Mouse (Mus musculus): ENCODE data around the gene Smc3. TPM values are rescaled to one million over a fixed set of nuclear protein-coding genes. Genes with fewer than 3 reads are reported as not detected.
A peak's percentile ranks its signal among the peaks of the same experiment; 100 is the strongest.
"Not testable (repeated sequence)": the region's sequence is repeated elsewhere in the genome, so short reads cannot be mapped to it uniquely, and the experiment has no call there.

The Smc3 gene
- total RNA-seq, 1 experiment: 76.0 TPM

DNA sequence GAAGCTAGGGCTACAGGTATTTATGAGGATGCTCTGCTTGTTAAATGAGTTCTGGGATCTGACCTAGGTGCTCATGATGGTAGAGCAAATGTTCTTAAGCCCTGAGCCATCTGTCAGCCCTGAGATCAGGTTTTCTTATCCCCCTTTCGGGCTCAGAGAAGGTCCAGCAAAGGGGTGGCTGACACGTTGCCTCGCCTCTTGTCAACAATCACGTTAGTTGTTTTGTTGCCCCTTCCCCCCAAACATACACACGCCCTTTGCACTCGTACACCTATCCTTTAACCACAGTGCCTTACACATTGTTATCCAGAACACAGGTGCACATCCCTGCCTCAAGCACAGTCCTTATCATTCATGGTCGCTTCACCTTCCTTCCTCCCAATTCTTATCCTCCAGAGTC is 50.7 kb downstream of the Smc3 start:
- no peak for DNase-seq (ENCODE audit: low read depth, low spot score)

GRCm38 (mm10) chr19:53652267-53652666 is 52.1 kb downstream of the Smc3 start:
- Histone ChIP-seq H3K4me1 (ENCODE audit: control insufficient read depth in 2 of 2, insufficient read depth in 2 of 2, low read length in 2 of 2, poor library complexity in 1 of 2) (peaks cover 0 to 10% of the 10 kb centered on the region in 2 experiments; a peak in 1 of 4 replicates), H3K4me3 (ENCODE audit: insufficient read depth in 1 of 2, low read depth in 1 of 2, low read length in 2 of 2, poor library complexity in 1 of 2, severe bottlenecking in 1 of 2) (no peak overlapping the region), H3K9me3 (ENCODE audit: control insufficient read depth, insufficient read depth, low read depth, low read length) (no peaks in the 10 kb centered on the region), H3K27ac (ENCODE audit: insufficient read depth, low read depth, low read length, poor library complexity, severe bottlenecking) (no peak overlapping the region), H3K36me3 (ENCODE audit: control insufficient read depth, insufficient read depth, low read length, poor library complexity, severe bottlenecking) (peaks cover 6% of the 10 kb centered on the region; the same call in 1 of the 2 replicates), H3K9ac (ENCODE audit: insufficient read depth, low read depth, low read length, poor library complexity, severe bottlenecking) (no peak overlapping the region)
- no peak for TF ChIP-seq MAFK (IDR thresholded peaks at IDR 0.05; ENCODE audit: insufficient read depth, low read depth, low read length)
- no peak for TF ChIP-seq HCFC1 (IDR thresholded peaks at IDR 0.05; ENCODE audit: borderline replicate concordance, insufficient read depth, low read length)
- TF ChIP-seq ZNF384 (IDR thresholded peaks at IDR 0.05; ENCODE audit: low read depth, low read length): no peak
- TF ChIP-seq CHD2 (IDR thresholded peaks at IDR 0.05; ENCODE audit: low read depth, low read length): no peak
- no peak for TF ChIP-seq ZC3H11A (IDR thresholded peaks at IDR 0.05; ENCODE audit: borderline replicate concordance, low read depth, low read length)
- in situ Hi-C loops (cut with MboI; ENCODE audit: low sequenced_read_pairs in 2 of 2, unreplicated experiment in 2 of 2): loop anchor here (5.0 to 10.0 kb wide), 2 partner anchors 100 to 1413 kb away; no protein-coding TSS in a partner anchor
- no peak for DNase-seq (ENCODE audit: low read depth, low spot score)

More for the DNA sequence above, 50.7 kb downstream of the Smc3 start:
- Histone ChIP-seq H3K4me3 (ENCODE audit: insufficient read depth in 1 of 2, low read depth in 1 of 2, low read length in 2 of 2, poor library complexity in 1 of 2, severe bottlenecking in 1 of 2) (no peak overlapping the region), H3K27ac (ENCODE audit: insufficient read depth, low read depth, low read length, poor library complexity, severe bottlenecking) (no peak overlapping the region), H3K9ac (ENCODE audit: insufficient read depth, low read depth, low read length, poor library complexity, severe bottlenecking) (no peak overlapping the region), H3K4me1 (ENCODE audit: control insufficient read depth in 2 of 2, insufficient read depth in 2 of 2, low read length in 2 of 2, poor library complexity in 1 of 2) (peaks cover 0 to 10% of the 10 kb centered on the region in 2 experiments; a peak in 1 of 4 replicates), H3K36me3 (ENCODE audit: control insufficient read depth, insufficient read depth, low read length, poor library complexity, severe bottlenecking) (peaks cover 15% of the 10 kb centered on the region), H3K9me3 (ENCODE audit: control insufficient read depth, insufficient read depth, low read depth, low read length) (no peaks in the 10 kb centered on the region)
- no peak for TF ChIP-seq CHD2 (IDR thresholded peaks at IDR 0.05; ENCODE audit: low read depth, low read length)
- TF ChIP-seq MAFK (IDR thresholded peaks at IDR 0.05; ENCODE audit: insufficient read depth, low read depth, low read length): no peak
- TF ChIP-seq HCFC1 (IDR thresholded peaks at IDR 0.05; ENCODE audit: borderline replicate concordance, insufficient read depth, low read length): no peak
- TF ChIP-seq ZNF384 (IDR thresholded peaks at IDR 0.05; ENCODE audit: low read depth, low read length): no peak
- no peak for TF ChIP-seq ZC3H11A (IDR thresholded peaks at IDR 0.05; ENCODE audit: borderline replicate concordance, low read depth, low read length)
- in situ Hi-C loops (cut with MboI; ENCODE audit: low sequenced_read_pairs in 2 of 2, unreplicated experiment in 2 of 2): loop anchor here (5.0 to 10.0 kb wide), 2 partner anchors 101 to 1414 kb away; no protein-coding TSS in a partner anchor

- Histone ChIP-seq H3K9ac (ENCODE audit: insufficient read depth, low read depth, low read length, poor library complexity, severe bottlenecking) (0 out of 2 replicates have a peak overlapping the region, but pooled peaks have one; percentile 35), H3K9me3 (ENCODE audit: control insufficient read depth, insufficient read depth, low read depth, low read length) (no peaks in the 10 kb centered on the region), H3K4me1 (ENCODE audit: control insufficient read depth in 2 of 2, insufficient read depth in 2 of 2, low read length in 2 of 2, poor library complexity in 1 of 2) (peaks cover 0 to 10% of the 10 kb centered on the region in 2 experiments; a peak in 1 of 4 replicates), H3K27ac (ENCODE audit: insufficient read depth, low read depth, low read length, poor library complexity, severe bottlenecking) (no peak overlapping the region), H3K4me3 (ENCODE audit: insufficient read depth in 1 of 2, low read depth in 1 of 2, low read length in 2 of 2, poor library complexity in 1 of 2, severe bottlenecking in 1 of 2) (peak overlapping the region in 1 of 2 experiments; percentile 38; a peak in 1 of 4 replicates), H3K36me3 (ENCODE audit: control insufficient read depth, insufficient read depth, low read length, poor library complexity, severe bottlenecking) (peaks cover 4% of the 10 kb centered on the region; the same call in 1 of the 2 replicates)
- no peak for DNase-seq (ENCODE audit: low read depth, low spot score)
- in situ Hi-C loops (cut with MboI; ENCODE audit: low sequenced_read_pairs in 2 of 2, unreplicated experiment in 2 of 2): loop anchor here (5.0 to 10.0 kb wide), 2 partner anchors 98 to 1411 kb away; no protein-coding TSS in a partner anchor
- TF ChIP-seq CHD2 (IDR thresholded peaks at IDR 0.05; ENCODE audit: low read depth, low read length) (no peak), ZNF384 (IDR thresholded peaks at IDR 0.05; ENCODE audit: low read depth, low read length) (no peak), HCFC1 (IDR thresholded peaks at IDR 0.05; ENCODE audit: borderline replicate concordance, insufficient read depth, low read length) (no peak), MAFK (IDR thresholded peaks at IDR 0.05; ENCODE audit: insufficient read depth, low read depth, low read length) (no peak), ZC3H11A (IDR thresholded peaks at IDR 0.05; ENCODE audit: borderline replicate concordance, low read depth, low read length) (no peak)
These were observed 53.6 kb downstream of the Smc3 start for GRCm38 (mm10) chr19:53653624-53654467.

DNA sequence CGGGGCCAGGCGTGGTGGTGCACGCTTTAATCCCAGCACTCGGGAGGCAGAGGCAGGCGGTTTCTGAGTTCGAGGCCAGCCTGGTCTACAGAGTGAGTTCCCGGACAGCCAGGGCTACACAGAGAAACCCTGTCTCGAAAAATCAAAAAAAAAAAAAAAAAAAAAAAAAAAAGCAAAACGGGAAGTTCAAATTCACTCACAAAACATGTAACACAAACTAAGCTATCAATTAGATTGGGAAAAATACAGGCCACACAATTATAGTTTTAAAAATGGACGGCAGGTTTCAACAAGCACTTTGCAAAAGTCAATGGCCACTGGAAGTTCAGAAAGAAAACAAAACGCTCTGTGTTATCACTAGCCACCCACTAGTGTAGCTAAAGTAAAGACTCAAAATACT is 56.2 kb downstream of the Smc3 start:
- in situ Hi-C loops (cut with MboI; ENCODE audit: low sequenced_read_pairs in 2 of 2, unreplicated experiment in 2 of 2): loop anchor here in 1 of 2 experiments (10.0 kb wide), 1 partner anchor 1408 kb away; no protein-coding TSS in a partner anchor
- H3K36me3 ChIP-seq (ENCODE audit: control insufficient read depth, insufficient read depth, low read length, poor library complexity, severe bottlenecking); H3K9ac ChIP-seq (ENCODE audit: insufficient read depth, low read depth, low read length, poor library complexity, severe bottlenecking); DNase-seq (ENCODE audit: low read depth, low spot score); H3K27ac ChIP-seq (ENCODE audit: insufficient read depth, low read depth, low read length, poor library complexity, severe bottlenecking); H3K9me3 ChIP-seq (ENCODE audit: control insufficient read depth, insufficient read depth, low read depth, low read length); H3K4me1 ChIP-seq (ENCODE audit: control insufficient read depth in 2 of 2, insufficient read depth in 2 of 2, low read length in 2 of 2, poor library complexity in 1 of 2); H3K4me3 ChIP-seq (ENCODE audit: insufficient read depth in 1 of 2, low read depth in 1 of 2, low read length in 2 of 2, poor library complexity in 1 of 2, severe bottlenecking in 1 of 2): not testable (repeated sequence)

All from ES-E14 (cell line).